Mouse (Mus musculus) frontal cortex, postnatal 14 days (tissue): Measurements from ENCODE around the gene Entr1.
"Not testable (repeated sequence)": the region's sequence is repeated elsewhere in the genome, so short reads cannot be mapped to it uniquely, and the experiment has no call there.

Experiments used
- DNase-seq, 2 experiments: peaks; one replicate each; pipeline ENCODE4 v3.0.0; 2022; ENCODE audit warnings: low spot score in 2 of 2

Entr1 gene

DNA sequence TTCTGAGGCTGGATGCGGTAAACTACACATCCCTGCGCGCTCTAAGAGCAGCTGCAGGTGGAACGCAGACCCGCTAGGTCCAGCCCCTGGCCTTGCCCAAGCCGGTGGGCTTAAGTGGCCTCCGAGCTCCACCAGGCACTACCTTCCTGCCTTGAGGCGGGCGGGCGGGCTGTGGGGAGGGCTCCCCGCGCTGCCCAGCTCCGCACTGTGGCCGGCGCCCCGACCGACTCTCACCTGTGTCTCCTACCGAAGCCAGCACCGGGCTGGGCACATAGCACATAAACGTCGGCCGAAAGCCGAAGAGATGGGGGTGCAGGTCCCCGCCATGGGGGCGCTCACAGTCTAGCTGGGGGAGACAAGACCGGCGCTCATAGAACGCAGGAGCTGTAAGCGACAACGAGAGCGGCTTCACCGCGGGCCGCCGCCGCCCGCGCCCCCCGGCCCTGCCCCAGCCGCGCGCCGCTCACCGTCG, 398 bp downstream of the Entr1 start:
- DNase-seq: peak in 1 of 2 experiments; percentile 28

DNA sequence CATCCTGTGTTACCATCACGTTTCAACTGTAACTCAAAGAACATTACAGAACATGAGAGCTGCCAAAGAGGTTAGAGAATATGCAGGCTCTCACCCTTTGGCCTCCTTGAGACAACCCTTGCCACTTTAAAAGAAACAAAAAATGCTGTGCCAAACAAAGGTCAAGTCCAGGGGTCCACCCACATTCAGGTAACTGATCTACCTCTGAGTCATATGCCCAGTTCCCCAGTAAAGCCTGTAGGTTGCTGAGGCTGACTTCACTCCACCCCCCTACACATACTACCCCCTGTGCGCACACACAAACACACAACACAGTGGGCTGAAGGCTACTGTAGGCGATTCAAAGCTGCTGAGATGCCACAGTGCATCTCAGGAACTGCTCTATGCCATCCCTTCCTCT, 1.4 kb downstream of the Entr1 start:
- DNase-seq: no peak

DNA sequence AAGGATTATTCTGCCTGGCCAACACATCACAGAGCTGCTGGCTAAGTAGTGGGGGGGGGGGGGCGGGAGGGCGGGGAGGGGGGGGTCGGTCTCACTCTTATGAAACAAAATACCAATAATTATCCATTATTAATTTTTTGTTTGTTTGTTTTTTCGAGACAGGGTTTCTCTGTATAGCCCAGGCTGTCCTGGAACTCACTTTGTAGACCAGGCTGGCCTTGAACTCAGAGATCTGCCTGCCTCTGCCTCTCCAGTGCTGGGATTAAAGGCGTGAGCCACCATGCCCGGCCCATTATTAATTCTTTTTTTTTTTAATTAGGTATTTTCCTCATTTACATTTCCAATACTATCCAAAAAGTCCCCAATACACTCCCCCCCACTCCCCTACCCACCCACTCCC, 8.2 kb downstream of the Entr1 start:
- DNase-seq: not testable (repeated sequence)

DNA sequence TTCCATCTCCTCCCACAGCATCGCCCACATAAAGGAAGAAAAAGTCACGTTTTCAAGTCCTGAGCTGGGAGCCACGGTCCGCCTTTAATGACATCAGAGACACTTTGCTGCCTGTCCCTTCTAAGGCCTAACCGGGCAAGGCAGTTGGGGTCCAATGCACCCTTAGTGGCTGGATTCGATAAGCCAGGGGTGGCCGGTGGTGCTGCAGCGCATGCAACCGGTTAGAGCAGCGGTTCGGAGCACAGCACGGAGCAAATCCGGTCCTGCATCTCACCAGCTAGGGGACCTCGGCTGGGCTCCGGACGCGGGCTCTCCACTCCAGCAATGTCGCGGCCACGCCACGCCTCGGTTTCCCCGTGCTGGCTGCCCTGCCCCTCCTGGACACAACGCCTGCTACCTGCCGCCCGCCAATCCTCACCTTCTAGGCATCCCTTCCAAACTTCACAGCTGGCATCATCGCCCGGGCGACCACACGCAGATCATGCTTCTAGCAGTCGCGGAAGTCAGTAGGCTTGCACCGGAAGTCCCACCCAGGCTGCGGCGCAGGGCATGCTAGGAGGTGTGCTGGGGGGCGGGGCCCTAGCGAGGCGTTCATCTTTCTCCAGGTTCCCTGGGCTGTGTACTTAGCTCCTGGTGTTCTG, 8.9 kb downstream of the Entr1 start, which contains the start of gene Snapc4:
Snapc4 (minus strand) TSS at position 523 of the 641 bp plus-strand sequence.
- DNase-seq: peak; percentile 67 to 82

DNA sequence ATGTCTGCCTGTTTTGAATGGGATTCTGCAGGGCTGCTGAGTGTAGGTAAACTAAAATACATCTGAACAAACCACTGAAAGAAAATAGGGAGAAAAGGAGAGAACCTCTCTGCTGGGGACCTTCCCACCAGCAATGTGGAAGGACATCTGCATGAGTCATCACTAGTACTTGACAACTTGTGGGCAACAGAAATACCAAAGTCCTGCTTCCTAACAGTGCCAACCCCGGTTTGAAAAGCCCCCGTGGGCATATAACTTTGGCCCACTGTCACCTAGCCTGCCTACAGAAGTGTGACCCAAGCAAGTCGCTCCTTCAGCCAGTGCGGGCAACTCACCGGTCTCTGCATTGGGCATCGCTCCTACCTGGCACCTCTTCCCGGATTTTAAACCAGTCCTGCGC, 16.7 kb downstream of the Entr1 start:
- DNase-seq: no peak

DNA sequence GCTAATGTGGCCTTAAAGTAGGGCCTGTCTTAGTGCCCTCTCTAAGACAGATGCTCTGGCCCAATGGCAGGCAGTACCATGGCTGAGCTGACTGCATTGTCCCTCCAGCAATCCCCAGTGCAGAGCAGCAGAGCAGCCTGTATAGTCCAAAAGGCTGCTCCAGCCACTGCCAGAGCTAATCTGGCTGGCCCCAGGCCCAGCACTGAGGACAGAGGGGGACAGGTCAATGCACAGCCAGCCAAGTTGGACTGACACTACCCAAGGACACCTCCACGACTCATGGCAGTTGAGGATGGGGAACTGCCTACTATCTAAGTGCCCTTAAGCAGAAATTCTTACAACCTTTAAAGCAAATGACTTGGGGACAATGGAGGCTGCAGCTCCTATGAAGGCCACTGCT, 20.5 kb downstream of the Entr1 start:
- no peak for DNase-seq

DNA sequence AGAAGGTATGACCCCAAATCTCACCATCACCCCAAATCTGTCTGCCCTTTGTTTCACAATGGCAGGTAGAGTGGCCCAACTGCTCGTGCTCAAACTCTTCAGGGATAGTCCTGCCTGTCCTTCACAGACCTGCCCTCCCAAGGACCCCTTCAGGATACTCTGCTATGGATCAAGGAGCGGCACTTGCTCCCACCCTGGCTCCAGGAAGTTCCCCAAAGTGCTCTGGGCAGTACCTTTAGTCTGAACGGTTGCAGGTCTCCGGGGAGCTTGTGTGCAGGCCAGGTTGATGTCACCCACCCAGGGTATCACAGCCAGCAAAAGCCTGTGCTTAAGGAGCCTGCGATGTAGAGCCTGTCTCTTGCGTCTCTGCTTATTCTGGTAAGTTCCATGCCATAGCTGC, 21.2 kb downstream of the Entr1 start:
- DNase-seq: no peak

DNA sequence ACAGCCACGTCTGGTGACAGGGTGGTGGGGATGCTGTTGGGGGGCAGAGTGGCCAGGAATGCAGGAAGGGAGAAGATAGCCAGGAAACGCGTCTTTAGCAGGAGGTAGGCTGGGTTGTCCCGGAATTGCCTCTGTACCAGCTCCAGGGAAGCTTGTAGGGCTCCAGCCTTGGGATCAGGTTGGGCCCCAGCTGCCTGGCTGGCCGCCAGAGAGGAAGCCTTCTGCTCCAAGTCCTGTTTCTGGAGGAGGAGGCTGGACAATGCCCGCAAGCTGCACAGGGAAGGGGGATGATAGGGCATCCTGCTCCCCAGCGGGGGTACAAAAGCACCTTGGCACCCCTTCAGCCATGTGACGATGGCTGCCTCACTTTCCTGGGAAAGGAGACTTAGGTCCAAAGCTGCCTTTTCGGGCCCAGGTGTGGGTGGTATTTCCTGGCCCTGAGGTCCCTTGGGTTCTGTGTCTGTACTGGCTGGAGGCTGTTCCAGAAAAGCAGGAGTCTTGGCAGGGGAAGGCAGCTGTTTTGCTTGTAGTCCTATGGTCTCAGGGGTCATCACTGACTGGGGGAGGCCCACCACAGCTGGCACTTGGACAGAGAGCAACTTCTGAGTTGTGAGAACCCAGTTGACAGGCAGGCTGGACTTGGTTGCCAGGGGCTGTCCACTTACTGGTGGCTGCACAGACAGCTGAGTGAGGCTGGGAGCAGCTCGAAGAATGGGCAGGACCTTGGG, 24.2 kb downstream of the Entr1 start:
- no peak for DNase-seq

DNA sequence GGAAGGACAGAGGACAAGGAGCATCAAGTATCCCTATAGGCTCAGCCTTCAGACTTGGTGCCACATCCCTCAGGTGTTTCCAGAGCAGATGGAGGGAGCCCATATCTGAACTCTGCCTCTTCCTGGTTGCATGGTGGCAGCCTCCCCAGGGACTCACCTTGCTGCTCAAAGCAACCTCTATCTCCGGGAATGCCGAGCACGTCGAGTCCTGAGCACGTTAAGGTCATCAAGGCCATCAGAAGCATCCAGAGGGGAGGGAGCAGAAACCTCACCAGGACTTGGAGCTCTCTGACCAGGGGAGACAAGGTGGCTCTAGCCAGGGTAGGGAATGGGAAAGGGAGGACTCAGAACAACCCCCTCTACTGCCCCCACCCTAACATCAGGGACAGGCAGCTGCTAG, 25.6 kb downstream of the Entr1 start:
- DNase-seq: no peak

DNA sequence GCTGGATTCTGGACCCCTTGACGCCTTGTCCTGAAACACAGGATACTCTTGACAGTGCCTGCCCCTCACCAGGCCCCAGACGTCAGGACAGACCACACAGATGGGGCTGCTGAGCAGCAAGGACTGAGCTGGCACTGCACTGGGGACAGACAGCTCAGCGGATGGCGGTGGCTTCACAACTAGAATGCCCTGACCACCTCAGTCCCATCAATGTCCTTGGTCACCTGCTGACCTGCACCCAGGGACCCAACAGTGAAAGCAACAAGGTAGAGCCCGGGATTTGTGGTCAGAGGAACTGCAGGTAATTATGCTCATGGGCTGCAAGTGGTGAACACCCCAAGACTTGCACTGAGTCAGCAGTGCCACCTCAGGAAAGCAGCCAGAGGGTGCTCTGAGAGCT, 26.1 kb downstream of the Entr1 start:
- DNase-seq: no peak

DNA sequence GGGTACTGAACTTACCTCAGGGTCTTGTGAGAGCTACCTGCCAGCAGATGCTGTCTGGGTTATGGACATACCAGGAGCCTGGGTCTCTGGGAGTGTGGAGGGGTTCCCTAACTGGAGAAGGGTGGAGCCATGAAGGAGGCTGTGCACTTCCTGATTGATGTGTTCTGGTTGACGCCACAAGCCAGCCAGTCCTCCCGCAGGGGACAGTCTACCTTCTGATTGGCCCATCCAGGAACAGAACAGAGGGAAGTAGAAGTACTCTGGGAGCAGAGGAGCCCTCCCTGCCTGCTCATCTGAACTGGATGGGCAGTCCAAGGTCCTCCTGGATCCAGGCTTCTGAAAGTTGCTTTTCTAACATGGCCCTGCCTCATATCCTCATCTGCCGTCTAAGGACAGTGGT, 28.3 kb downstream of the Entr1 start, which contains the start of gene Card9:
Card9 (minus strand) TSS at position 147 of the 400 bp plus-strand sequence.
- no peak for DNase-seq

DNA sequence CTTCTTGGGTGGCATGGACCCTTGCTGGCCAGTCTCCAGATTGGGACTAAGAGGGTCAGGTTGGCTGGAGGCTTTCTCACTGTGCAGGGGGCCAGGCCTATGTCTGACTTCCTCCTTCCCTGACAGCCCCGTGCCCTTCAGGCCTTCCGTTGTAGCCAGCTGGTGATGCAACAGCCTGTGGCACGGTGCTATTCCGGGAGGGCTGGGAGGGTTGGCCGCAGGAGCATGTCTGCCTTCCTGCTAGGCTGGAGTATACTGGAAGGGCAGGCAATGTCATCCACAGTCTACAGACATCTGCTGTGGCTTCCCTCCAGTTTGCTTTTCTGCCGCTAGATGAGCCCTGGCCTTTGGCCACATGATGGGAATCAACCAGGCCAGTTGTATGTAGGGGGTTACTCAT, 29.1 kb downstream of the Entr1 start:
- DNase-seq: no peak

DNA sequence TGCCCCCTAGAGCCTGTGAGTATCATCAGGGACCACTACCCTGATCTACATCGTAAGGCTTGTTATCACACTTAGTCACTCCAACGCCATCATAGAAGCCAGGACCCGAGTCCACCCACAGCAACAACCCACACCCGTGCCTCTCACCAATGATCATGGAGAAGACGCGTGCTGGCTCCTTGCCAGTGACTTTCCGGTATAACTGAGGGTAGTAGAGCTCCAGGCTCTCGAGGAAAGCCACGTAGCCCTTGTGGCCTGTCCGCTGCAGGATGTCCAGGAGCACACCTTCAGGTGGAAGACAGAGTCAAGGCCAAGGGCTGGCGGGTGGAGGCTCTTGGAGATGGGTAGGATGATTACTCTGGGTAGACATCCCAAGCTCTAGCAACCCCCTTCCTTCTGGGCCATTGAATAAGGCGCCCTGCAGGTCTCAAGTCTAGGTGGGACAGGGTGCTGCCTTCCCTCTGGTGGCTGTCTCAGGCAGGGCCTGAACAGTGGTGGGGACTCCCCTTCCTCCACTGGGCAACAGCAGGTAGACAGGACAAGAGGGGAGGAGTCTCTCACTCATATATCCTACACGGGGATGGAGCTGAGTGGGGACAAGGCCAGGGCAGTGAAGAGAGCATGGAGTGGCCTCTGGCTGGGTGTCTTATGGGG, 30.3 kb downstream of the Entr1 start:
- DNase-seq: no peak

DNA sequence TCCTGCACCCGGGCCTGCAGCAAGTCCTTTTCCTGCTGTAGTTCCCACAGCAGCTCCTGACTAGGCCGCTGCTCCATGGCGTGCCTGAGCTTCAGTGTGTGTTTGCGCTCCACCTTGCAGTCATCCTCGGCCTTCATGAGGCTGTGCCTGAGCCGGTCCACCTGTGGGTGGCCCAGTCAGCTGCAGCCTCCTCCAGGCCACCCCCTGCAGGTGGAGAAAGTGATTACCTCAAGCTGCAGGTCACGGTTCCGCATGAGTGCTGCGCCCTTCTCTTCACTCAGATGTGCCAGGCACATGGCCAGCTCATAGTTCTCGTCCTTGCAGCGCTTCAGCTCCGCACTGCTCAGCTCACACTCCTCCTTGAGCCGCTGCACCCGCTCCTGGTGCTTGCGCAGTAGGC, 31.6 kb downstream of the Entr1 start:
- no peak for DNase-seq

DNA sequence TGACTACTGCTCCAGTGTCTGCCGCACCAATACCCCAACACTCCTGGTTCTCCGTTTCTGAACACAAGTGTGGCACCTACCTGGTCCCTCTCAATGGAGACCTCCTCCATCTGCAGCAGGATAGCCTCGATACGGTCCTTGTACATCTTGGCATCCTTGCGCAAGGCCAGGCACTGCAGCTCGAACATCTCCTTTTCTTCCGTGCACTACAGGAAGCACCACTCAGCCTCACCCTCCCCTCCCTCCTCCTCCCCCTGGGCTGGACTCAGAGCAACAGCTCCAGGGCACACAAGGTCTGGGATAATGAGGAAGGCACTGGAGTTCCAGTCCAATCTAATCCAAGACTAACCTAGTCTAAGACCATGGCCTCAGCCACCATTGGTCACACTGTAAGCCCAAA, 32.4 kb downstream of the Entr1 start:
- no peak for DNase-seq

DNA sequence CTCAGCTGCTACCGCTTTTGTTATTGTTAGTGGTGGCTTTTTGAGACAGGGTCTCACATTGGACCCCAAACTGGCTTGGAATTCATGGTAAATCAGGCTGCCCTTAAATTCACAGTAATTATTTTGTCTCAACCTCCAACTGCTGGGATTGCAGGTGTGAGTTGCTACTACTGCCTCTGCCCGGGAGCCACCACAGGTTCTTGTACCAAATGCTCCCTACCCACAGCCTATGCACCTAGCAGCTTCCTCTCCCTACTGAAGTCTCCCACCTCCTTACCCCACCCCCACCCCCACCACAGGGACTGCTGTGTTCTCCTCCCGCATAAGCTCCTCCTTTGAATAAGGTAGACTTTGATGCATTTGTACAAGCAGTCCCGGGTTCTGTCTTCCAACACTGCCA, 32.9 kb downstream of the Entr1 start:
- no peak for DNase-seq

DNA sequence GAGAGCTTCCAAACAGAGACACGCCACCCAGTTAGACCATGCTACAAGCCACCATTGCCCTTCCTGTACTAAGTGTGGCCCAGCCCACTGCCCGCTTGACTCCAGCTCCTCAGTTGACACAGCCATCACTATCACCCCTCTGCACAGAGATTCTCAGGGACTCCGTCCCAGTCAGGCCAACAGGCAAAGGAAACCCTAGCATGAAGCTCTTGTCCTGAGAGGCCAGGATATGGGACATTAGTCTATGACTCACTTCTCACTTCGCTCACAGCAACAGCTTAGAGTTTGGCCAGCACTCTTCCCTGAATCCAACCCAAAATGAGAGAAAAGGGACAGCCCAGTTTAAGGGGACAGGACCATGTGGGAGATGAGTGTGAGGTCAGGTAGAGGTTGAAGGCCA, 34.7 kb downstream of the Entr1 start:
- no peak for DNase-seq

DNA sequence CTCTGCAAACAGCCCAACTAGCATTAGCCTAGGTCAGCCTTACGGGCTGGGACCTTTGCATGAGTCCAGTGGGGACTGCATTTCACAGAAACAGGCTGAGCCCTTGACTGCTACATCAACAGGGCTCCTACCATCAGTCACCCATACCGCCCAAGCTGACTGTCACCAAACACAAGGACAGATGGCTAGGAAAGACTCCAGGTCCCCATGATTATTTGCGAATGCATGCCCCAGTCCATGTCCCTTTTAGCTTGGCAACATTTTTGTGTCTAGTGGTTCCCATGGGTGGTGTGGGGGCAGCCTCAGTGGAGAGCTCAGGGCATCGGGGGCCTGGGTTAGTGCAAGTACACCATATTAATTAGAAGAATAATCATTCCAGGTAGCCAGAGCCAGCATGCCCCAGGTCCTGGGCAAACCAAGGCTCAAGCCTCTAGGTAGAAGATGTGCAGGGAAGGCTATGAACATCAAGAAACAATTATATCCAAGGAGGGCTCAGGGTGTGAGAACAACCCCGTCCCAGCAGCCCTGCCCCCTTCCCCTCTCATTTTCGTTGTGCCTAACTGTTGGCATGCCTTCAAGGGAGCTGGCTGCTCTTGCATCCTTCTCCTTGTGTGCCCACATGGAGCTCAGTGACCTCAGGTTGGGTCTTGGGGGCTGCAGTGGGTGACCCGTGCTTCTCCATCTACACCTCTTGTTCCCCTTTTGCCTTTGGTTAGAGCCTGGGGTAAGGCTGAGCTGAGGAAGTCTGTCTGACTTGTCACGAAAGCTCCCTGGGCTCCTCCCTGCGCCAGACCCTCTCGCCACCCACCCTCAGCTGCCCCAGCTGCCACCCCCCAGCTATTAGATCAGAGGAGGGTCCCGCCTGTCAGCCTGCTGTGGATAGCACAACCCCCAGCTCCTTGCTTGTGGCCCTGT, 35.8 kb downstream of the Entr1 start:
- DNase-seq: no peak

DNA sequence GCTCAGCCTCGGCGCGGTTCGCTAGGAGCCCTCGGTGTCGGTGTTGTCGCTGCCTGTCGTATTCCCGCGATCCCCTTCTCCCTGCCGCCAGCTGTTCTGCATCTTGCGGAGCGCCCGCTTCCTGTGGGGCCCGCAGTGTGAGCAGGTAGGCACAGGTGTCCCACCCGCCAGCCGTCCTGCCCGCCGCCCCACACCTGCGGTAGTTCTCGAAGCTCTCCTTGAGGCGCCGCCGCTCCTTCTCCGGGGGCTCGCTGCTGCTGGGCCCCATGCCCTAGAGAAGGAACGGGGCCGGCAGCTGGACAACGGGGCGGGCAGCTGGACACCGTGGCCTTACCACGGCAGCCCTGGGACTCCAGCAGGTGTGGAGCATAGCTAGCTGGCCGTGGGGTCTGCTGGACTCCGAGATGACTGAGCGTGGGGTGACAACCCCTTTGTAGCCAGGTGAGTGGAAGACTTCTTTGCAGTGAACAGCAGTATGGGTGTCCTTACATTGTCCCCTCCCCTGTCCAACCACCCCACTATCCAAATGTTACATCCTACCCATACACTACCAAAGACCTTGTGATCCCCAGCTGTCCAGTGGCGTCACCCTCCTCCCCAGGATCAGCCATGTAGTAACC, 36.7 kb downstream of the Entr1 start:
- no peak for DNase-seq

DNA sequence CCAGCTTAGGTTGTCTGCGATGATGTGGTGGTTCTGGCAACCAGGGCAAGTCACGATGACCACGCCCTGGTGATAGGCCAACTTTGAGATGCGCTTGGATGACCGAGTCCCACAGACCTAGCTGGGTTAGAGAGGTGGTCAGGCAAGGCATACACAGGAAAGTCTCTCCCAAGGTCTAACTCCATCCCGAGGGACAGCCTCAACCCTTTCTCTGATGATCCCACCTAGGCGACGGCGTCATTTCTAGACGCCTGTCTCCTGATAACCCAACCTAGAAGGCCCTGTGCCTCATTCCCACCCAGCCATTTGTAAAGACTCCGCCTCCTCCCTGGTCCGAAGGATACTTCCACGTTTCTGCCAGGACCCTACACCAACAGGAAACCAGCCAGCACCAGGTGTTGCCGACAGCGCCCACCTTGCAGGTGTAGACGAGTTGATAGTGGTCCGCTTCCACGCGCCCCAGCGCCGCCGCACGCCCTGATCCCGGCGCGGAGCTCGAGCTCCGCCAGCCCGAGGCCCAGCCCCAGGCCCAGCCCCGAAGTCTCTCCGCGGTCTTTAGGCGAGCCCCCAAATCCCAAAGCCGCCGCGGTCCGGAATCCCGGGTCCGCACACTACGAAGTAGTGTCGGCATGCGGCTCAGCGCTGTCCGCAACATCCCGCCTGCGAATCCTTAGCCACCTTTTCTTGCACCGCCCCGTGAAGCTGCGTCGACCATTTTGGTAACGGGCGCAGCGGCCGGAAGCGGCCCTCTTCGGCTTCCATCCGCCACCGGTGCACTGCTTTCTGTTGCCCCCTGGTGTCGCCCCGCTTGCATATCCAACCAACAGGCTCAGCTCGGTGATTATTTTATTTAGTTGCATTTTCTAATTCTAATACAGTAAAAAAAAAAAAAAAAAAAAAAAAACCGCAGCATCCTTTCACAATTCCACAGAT, 37.5 kb downstream of the Entr1 start, which contains the start of gene Dnlz:
Dnlz (minus strand) TSS at position 753 of the 933 bp plus-strand sequence.
- peak; percentile 86 to 91 for DNase-seq
